In the genomic region with DNA sequence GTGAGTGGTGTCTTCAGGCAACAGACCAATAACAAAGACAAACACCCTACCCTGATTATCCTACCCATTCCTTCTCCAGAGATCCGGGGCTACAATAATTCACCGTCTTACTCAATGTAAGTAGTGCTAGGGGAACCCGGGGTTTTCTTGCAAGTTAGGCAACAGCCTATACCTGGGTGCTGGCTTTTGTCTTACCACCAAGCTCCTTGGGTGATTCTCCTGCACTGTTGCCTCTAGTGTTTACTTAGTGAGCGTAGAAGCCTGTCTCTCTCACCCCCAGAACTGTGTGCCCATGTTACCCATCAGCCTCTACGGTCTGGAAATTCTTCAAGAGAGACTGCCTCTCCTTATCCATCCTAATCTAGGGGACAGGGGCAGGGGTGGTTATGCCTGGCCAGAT, we compare ENCODE assay signal across 8 mouse cellular contexts. TPM values are rescaled to one million over a fixed set of nuclear protein-coding genes. Genes with fewer than 3 reads are reported as not detected.
DNase-seq lines count a peak whose midpoint lies in the region; ATAC-seq and TF ChIP-seq lines count a peak whose summit lies in the region.

No protein-coding gene starts in this region.

- peaks cover 51% of the 10 kb centered on the region for H3K4me1 ChIP-seq in kidney, embryonic 15.5 days
- peaks cover 13% of the 10 kb centered on the region for H3K4me1 ChIP-seq in bone marrow, adult 2 months (ENCODE audit: control insufficient read depth, insufficient read depth, low read length)
- peaks cover 7% of the 10 kb centered on the region for H3K4me1 ChIP-seq in hindbrain, embryonic 11.5 days (replicated peaks; ENCODE audit: control insufficient read depth, insufficient read depth, low read length)
- H3K4me1 ChIP-seq in midbrain, embryonic 12.5 days = peaks cover 25% of the 10 kb centered on the region

- H3K9ac ChIP-seq in kidney, embryonic 15.5 days = peak overlapping the region; percentile 53
- no peak overlapping the region; the same call in 1 of the 2 replicates for H3K9ac ChIP-seq in hindbrain, embryonic 11.5 days (ENCODE audit: low read depth, low read length)
- no peak overlapping the region for H3K9ac ChIP-seq in midbrain, embryonic 12.5 days (replicated peaks)

- 72% methylated on average over 5 of the region's 5 CpGs for WGBS in kidney, embryonic 15.5 days
- WGBS in bone marrow, adult 2 months = 40% methylated on average over 5 of the region's 5 CpGs
- WGBS in hindbrain, embryonic 11.5 days = 74% methylated on average over 5 of the region's 5 CpGs
- WGBS in midbrain, embryonic 12.5 days = 67% methylated on average over 5 of the region's 5 CpGs

- H3K4me3 ChIP-seq in kidney, embryonic 15.5 days (replicated peaks) = peak overlapping the region; percentile 50; the same call in 1 of the 2 replicates
- peak overlapping the region; percentile 67 for H3K4me3 ChIP-seq in bone marrow, adult 2 months (replicated peaks; ENCODE audit: control insufficient read depth, low read depth, low read length)
- peak overlapping the region; percentile 33; the same call in 1 of the 2 replicates for H3K4me3 ChIP-seq in hindbrain, embryonic 11.5 days (ENCODE audit: low read depth, low read length)
- H3K4me3 ChIP-seq in midbrain, embryonic 12.5 days = no peak overlapping the region

- H3K9me3 ChIP-seq in kidney, embryonic 15.5 days (replicated peaks) = no peaks in the 10 kb centered on the region
- no peaks in the 10 kb centered on the region for H3K9me3 ChIP-seq in hindbrain, embryonic 11.5 days (ENCODE audit: control insufficient read depth, low read length)
- no peaks in the 10 kb centered on the region for H3K9me3 ChIP-seq in midbrain, embryonic 12.5 days

- ATAC-seq in kidney, embryonic 15.5 days (replicated peaks; ENCODE audit: low FRiP score) = no peak
- ATAC-seq in hindbrain, embryonic 11.5 days (ENCODE audit: low FRiP score) = no peak
- no peak for ATAC-seq in midbrain, embryonic 12.5 days (ENCODE audit: low FRiP score, low read depth)
- no peak for ATAC-seq in frontal cortex, adult (ENCODE audit: low TSS enrichment)

- H3K4me2 ChIP-seq in kidney, embryonic 15.5 days = peak overlapping the region; percentile 80
- peak overlapping the region; percentile 62 for H3K4me2 ChIP-seq in hindbrain, embryonic 11.5 days (replicated peaks; ENCODE audit: low read depth, low read length)
- H3K4me2 ChIP-seq in midbrain, embryonic 12.5 days (replicated peaks) = peak overlapping the region; percentile 63

- H3K36me3 ChIP-seq in kidney, embryonic 15.5 days = peaks cover 15% of the 10 kb centered on the region
- no peaks in the 10 kb centered on the region for H3K36me3 ChIP-seq in hindbrain, embryonic 11.5 days (ENCODE audit: control insufficient read depth, insufficient read depth, low read length)
- peaks cover 4% of the 10 kb centered on the region; the same call in 1 of the 2 replicates for H3K36me3 ChIP-seq in midbrain, embryonic 12.5 days

- H3K27me3 ChIP-seq in kidney, embryonic 15.5 days = no peaks in the 10 kb centered on the region
- H3K27me3 ChIP-seq in hindbrain, embryonic 11.5 days (ENCODE audit: control insufficient read depth, insufficient read depth, low read length) = no peaks in the 10 kb centered on the region
- H3K27me3 ChIP-seq in midbrain, embryonic 12.5 days = peaks cover 6% of the 10 kb centered on the region; the same call in 1 of the 2 replicates

- peak overlapping the region; percentile 76 for H3K27ac ChIP-seq in kidney, embryonic 15.5 days
- H3K27ac ChIP-seq in bone marrow, adult 2 months (ENCODE audit: control insufficient read depth, insufficient read depth, low read depth, low read length, poor library complexity) = peak overlapping the region; percentile 87
- H3K27ac ChIP-seq in hindbrain, embryonic 11.5 days (ENCODE audit: low read depth, low read length) = no peak overlapping the region
- no peak overlapping the region for H3K27ac ChIP-seq in midbrain, embryonic 12.5 days (replicated peaks)

- no peak for TF ChIP-seq POLR2A in bone marrow, adult 2 months (IDR thresholded peaks at IDR 0.05; ENCODE audit: borderline replicate concordance, control insufficient read depth, low read depth, low read length)

- no peak for DNase-seq in kidney, postnatal 14 days
- no peak for DNase-seq in hindbrain, embryonic 11.5 days (ENCODE audit: low spot score)
- DNase-seq in adrenal gland, adult 2 months = no peak
- no peak for DNase-seq in gastrocnemius, postnatal 25 days

- no peak for TF ChIP-seq CTCF in bone marrow, adult 2 months (IDR thresholded peaks at IDR 0.05; ENCODE audit: control insufficient read depth, insufficient read depth, low read length)

RNA-seq across cellular contexts. Expression of a gene that starts 0.6 kb away (rescaled TPM):
- 272 and 294 TPM in 2 replicates for polyA plus RNA-seq in kidney, embryonic 15.5 days (2015; fragmentation: Nextera tagmentation; extraction: Ambion mirVana)
- 356 and 417 TPM in 2 replicates for polyA plus RNA-seq in bone marrow, adult 2 months (2011; ENCODE audit: insufficient read depth, insufficient read length, low replicate concordance, missing spikeins)
- polyA plus RNA-seq in hindbrain, embryonic 11.5 days (2014; fragmentation: Nextera tagmentation; extraction: Ambion mirVana) = 190 and 195 TPM in 2 replicates
- 127 and 145 TPM in 2 replicates for polyA plus RNA-seq in midbrain, embryonic 12.5 days (2016; fragmentation: Nextera tagmentation; extraction: Ambion mirVana)
- total RNA-seq in adrenal gland, adult 2 months (2021) = 100 to 1,000 TPM; 326 to 471 TPM
- 1,307 and 1,375 TPM in 2 replicates for polyA plus RNA-seq in adrenal gland, adult 2 months (2012; rRNA removed)
- 10 to 100 TPM; 31.4 to 44.8 TPM for total RNA-seq in gastrocnemius, postnatal 25 days (2021)

RNA-seq across cellular contexts. Expression of a gene that starts 2.1 kb away (rescaled TPM):
- 32.2 and 37.0 TPM in 2 replicates for polyA plus RNA-seq in kidney, embryonic 15.5 days (2015; fragmentation: Nextera tagmentation; extraction: Ambion mirVana)
- polyA plus RNA-seq in bone marrow, adult 2 months (2011; ENCODE audit: insufficient read depth, insufficient read length, low replicate concordance, missing spikeins) = 15.6 and 32.2 TPM in 2 replicates
- 26.5 and 28.7 TPM in 2 replicates for polyA plus RNA-seq in hindbrain, embryonic 11.5 days (2014; fragmentation: Nextera tagmentation; extraction: Ambion mirVana)
- 32.2 and 32.7 TPM in 2 replicates for polyA plus RNA-seq in midbrain, embryonic 12.5 days (2016; fragmentation: Nextera tagmentation; extraction: Ambion mirVana)
- 10 to 100 TPM; 19.5 to 19.8 TPM for total RNA-seq in adrenal gland, adult 2 months (2021)
- 12.5 and 15.6 TPM in 2 replicates for polyA plus RNA-seq in adrenal gland, adult 2 months (2012; rRNA removed)
- total RNA-seq in gastrocnemius, postnatal 25 days (2021) = 10 to 100 TPM in 1 of 2 experiments, 1 to 10 TPM in 1; 9.6 to 10.0 TPM

Comparison
In these comparisons a context has a peak if more than half of its experiments do, and no peak if none do; other contexts are left out.
1. H3K27ac ChIP-seq: peak in kidney, embryonic 15.5 days (single experiment) and bone marrow, adult 2 months (single experiment); none in hindbrain, embryonic 11.5 days (single experiment) and midbrain, embryonic 12.5 days (single experiment).
2. Peak in every context shown above with its lines, with median percentiles within 50 percentile points of each other: H3K4me2 ChIP-seq.